Mouse (Mus musculus) heart, adult 2 months (tissue): ENCODE data around the gene Olfr447.

Experiments
- CTCF ChIP-seq: fragments of 200-600 bp; IDR thresholded peaks from 2 replicates; pipeline ENCODE4 v1.8.1; 2022; ENCODE audit warnings: antibody characterized with exemption, mild to moderate bottlenecking, moderate library complexity
- POLR2A ChIP-seq: fragments of 200-500 bp; IDR thresholded peaks from 2 replicates; pipeline ENCODE4 v1.6.1; 2011; ENCODE audit warnings: mild to moderate bottlenecking, low read depth, low read length, control low read depth; ENCODE audit not compliant: insufficient read depth

DNA sequence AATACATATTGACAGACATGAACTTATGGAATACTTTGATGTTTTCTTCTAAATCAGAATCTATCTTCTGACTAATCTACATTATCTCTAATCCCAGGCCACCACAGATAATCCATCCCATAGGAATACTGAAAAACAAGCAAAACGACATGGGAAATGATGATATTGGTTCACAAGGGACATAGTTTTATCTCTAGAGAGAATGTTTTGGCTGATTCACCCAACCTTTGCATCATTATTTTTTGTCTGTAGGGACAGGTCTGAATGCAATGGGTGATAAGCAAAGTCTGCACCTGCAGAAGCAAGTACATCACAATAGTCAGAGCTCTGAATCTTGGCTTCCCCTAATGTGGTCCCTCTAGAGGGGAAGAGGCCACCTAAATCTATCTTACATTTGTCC lies 40.1 kb downstream of the Olfr447 start, which contains the start of gene Olfr444:
- TF ChIP-seq CTCF (no peak), POLR2A (no peak)
